Comparison of ENCODE assay signal across 11 mouse cellular contexts in genomic region chr5:139598715-139599114, GRCm38 (mm10). TPM values are rescaled to one million over a fixed set of nuclear protein-coding genes. Genes with fewer than 3 reads are reported as not detected.
DNase-seq lines count a peak whose midpoint lies in the region; ATAC-seq lines count a peak whose summit lies in the region.
"Had no signal": no experiment of that assay in that cellular context is flagged by ENCODE, and none has a peak within 500 bp of the region (broad histone marks: within the 10 kb centered on the region; RNA-seq: fewer than 3 reads in every experiment).

No protein-coding gene starts in this region.

- H3K4me2 ChIP-seq in kidney, embryonic 14.5 days (replicated peaks; ENCODE audit: low read depth, low read length), result peak overlapping the region; percentile 34
- H3K4me2 ChIP-seq in embryonic facial prominence, embryonic 12.5 days (replicated peaks), result peak overlapping the region; percentile 47
- H3K4me2 ChIP-seq in intestine, embryonic 14.5 days (ENCODE audit: low read length), result peak overlapping the region; percentile 39

- peak overlapping the region; percentile 37; the same call in 1 of the 2 replicates for H3K9ac ChIP-seq in kidney, embryonic 14.5 days (ENCODE audit: low read depth, low read length)
- H3K9ac ChIP-seq in embryonic facial prominence, embryonic 12.5 days, result no peak overlapping the region
- H3K9ac ChIP-seq in intestine, embryonic 14.5 days (ENCODE audit: low read length), result no peak overlapping the region

- H3K27me3 ChIP-seq in kidney, embryonic 14.5 days (ENCODE audit: control insufficient read depth, insufficient read depth, low read length), result peaks cover 47% of the 10 kb centered on the region
- peaks cover 66% of the 10 kb centered on the region for H3K27me3 ChIP-seq in embryonic facial prominence, embryonic 12.5 days
- peaks cover 77% of the 10 kb centered on the region for H3K27me3 ChIP-seq in intestine, embryonic 14.5 days (replicated peaks; ENCODE audit: control insufficient read depth, insufficient read depth, low read length)

- no peaks in the 10 kb centered on the region for H3K9me3 ChIP-seq in kidney, embryonic 14.5 days (ENCODE audit: control insufficient read depth, low read length)
- H3K9me3 ChIP-seq in embryonic facial prominence, embryonic 12.5 days, result no peaks in the 10 kb centered on the region
- H3K9me3 ChIP-seq in intestine, embryonic 14.5 days (ENCODE audit: control insufficient read depth, low read length), result no peaks in the 10 kb centered on the region

- no peak overlapping the region for H3K4me3 ChIP-seq in kidney, embryonic 14.5 days (ENCODE audit: low read length)
- no peak overlapping the region for H3K4me3 ChIP-seq in embryonic facial prominence, embryonic 12.5 days
- H3K4me3 ChIP-seq in intestine, embryonic 14.5 days (ENCODE audit: low read depth, low read length), result no peak overlapping the region; the same call in 1 of the 2 replicates

- ATAC-seq in kidney, embryonic 14.5 days (ENCODE audit: low FRiP score, low TSS enrichment), result peak; percentile 68
- no peak; the same call in 1 of the 2 replicates for ATAC-seq in embryonic facial prominence, embryonic 12.5 days (ENCODE audit: insufficient number of reproducible peaks, insufficient read depth, low FRiP score, low TSS enrichment)
- ATAC-seq in intestine, embryonic 14.5 days (replicated peaks; ENCODE audit: low FRiP score, low TSS enrichment, low read depth), result no peak

- no peak for DNase-seq in kidney, postnatal 25 days
- DNase-seq in intestine, embryonic 14.5 days (ENCODE audit: low spot score), result no peak
- DNase-seq in neural tube, embryonic 10.5 days (ENCODE audit: extremely low spot score, low spot score), result peak; percentile 35
- DNase-seq in gastrocnemius, adult 8-10 months (ENCODE audit: low spot score in 2 of 2), result no peak
- DNase-seq in Muller cell, postnatal 12 days (ENCODE audit: inconsistent ontology term), result no peak
- DNase-seq in thymus, postnatal 25 days, result no peak
- DNase-seq: gastrocnemius, postnatal 36 days; kidney, adult 18-20 months had no signal

- no peaks in the 10 kb centered on the region for H3K36me3 ChIP-seq in kidney, embryonic 14.5 days (ENCODE audit: control insufficient read depth, insufficient read depth, low read length)
- H3K36me3 ChIP-seq in embryonic facial prominence, embryonic 12.5 days, result no peaks in the 10 kb centered on the region
- no peaks in the 10 kb centered on the region for H3K36me3 ChIP-seq in intestine, embryonic 14.5 days (ENCODE audit: control insufficient read depth, insufficient read depth, low read length)

- peaks cover 17% of the 10 kb centered on the region for H3K4me1 ChIP-seq in kidney, embryonic 14.5 days (ENCODE audit: control insufficient read depth, insufficient read depth, low read length)
- peaks cover 18% of the 10 kb centered on the region for H3K4me1 ChIP-seq in embryonic facial prominence, embryonic 12.5 days
- peaks cover 16% of the 10 kb centered on the region for H3K4me1 ChIP-seq in intestine, embryonic 14.5 days (replicated peaks; ENCODE audit: control insufficient read depth, insufficient read depth, low read length)

- peak overlapping the region; percentile 87 for H3K27ac ChIP-seq in kidney, embryonic 14.5 days (ENCODE audit: low read depth, low read length)
- 0 out of 2 replicates have a peak overlapping the region, but pooled peaks have one; percentile 74 for H3K27ac ChIP-seq in embryonic facial prominence, embryonic 12.5 days
- no peak overlapping the region; the same call in 1 of the 2 replicates for H3K27ac ChIP-seq in intestine, embryonic 14.5 days (ENCODE audit: low read depth)

- 2% methylated on average over 4 of the region's 4 CpGs for WGBS in kidney, embryonic 14.5 days
- 12% methylated on average over 4 of the region's 4 CpGs for whole genome bisulfite sequencing in embryonic facial prominence, embryonic 12.5 days
- WGBS in intestine, embryonic 14.5 days, result 5% methylated on average over 4 of the region's 4 CpGs

RNA-seq across cellular contexts. Expression of gene Uncx, which starts 55.4 kb away (rescaled TPM):
- 130 and 131 TPM in 2 replicates for polyA plus RNA-seq in kidney, embryonic 14.5 days (2014; fragmentation: Nextera tagmentation; extraction: Ambion mirVana)
- 5.0 and 6.4 TPM in 2 replicates for polyA plus RNA-seq in embryonic facial prominence, embryonic 12.5 days (2016; fragmentation: Nextera tagmentation; extraction: Ambion mirVana)
- not detected in 2 replicates for polyA plus RNA-seq in intestine, embryonic 14.5 days (2014; fragmentation: Nextera tagmentation; extraction: Ambion mirVana)
- not detected for total RNA-seq in gastrocnemius, adult 8-10 months (2022)
- total RNA-seq: gastrocnemius, postnatal 36 days had no signal
- polyA plus RNA-seq: cortical plate, adult 2 months had no signal

Comparison
In these comparisons a context has a peak if more than half of its experiments do, and no peak if none do; other contexts are left out.
1. RNA of gene Uncx, which starts 55.4 kb away (polyA plus RNA-seq): 130 to 131 TPM in kidney, embryonic 14.5 days; 5.0 to 6.4 TPM in embryonic facial prominence, embryonic 12.5 days and not detected in intestine, embryonic 14.5 days; every median in the first group is over 10 times any median in the second.
2. Peak in every context shown above with its lines, with median percentiles within 50 percentile points of each other: H3K4me2 ChIP-seq.